Mouse (Mus musculus) lung, postnatal 0 days (tissue): ENCODE measurements at regions not wholly inside any gene's neighbourhood (a gene's known extent, or its start where the extent isn't known, plus 50 kb on each side); places are given as distances from the start of the nearest gene placed in this dataset.
A peak's percentile ranks its signal among the peaks of the same experiment; 100 is the strongest.

Experiments used
- ATAC-seq: fragments of 200-750 bp; cut with Nextera tagmentation; 2 replicates; pipeline ENCODE4 v1.8.0; 2017; ENCODE audit warnings: moderate library complexity
- DNase-seq: peaks from one replicate; pipeline ENCODE4 v3.0.0-alpha.2; 2016; ENCODE audit warnings: low spot score
- H3K27ac ChIP-seq: fragments of 300-500 bp; sonication (generic); 2 replicates; pipeline ENCODE4 v1.5.1; 2014; ENCODE audit warnings: antibody characterized with exemption, mild to moderate bottlenecking, low read length, mixed read lengths
- H3K27me3 ChIP-seq: fragments of 300-500 bp; sonication (generic); replicated peaks from 2 replicates; pipeline ENCODE4 v1.6.1; 2014; ENCODE audit warnings: low read length, mixed read lengths; ENCODE audit not compliant: insufficient read depth
- H3K36me3 ChIP-seq: fragments of 300-500 bp; sonication (generic); 2 replicates; pipeline ENCODE4 v1.6.1; 2014; ENCODE audit warnings: low read length, mixed read lengths; ENCODE audit not compliant: insufficient read depth
- H3K4me1 ChIP-seq: fragments of 300-500 bp; sonication (generic); 2 replicates; pipeline ENCODE4 v1.6.1; 2014; ENCODE audit warnings: antibody characterized with exemption, low read depth, low read length, mixed read lengths; ENCODE audit not compliant: insufficient read depth
- H3K4me2 ChIP-seq: fragments of 300-500 bp; sonication (generic); replicated peaks from 2 replicates; pipeline ENCODE4 v1.6.1; 2014; ENCODE audit warnings: low read depth, mild to moderate bottlenecking, low read length, moderate library complexity, mixed read lengths
- H3K4me3 ChIP-seq: fragments of 300-500 bp; sonication (generic); 2 replicates; pipeline ENCODE4 v1.5.1; 2014; ENCODE audit warnings: low read depth, low read length
- H3K9ac ChIP-seq: fragments of 300-500 bp; sonication (generic); replicated peaks from 2 replicates; pipeline ENCODE4 v1.6.1; 2014; ENCODE audit warnings: low read depth, mild to moderate bottlenecking
- H3K9me3 ChIP-seq: fragments of 300-500 bp; sonication (generic); 2 replicates; pipeline ENCODE4 v1.6.1; 2016; ENCODE audit warnings: low read length, mixed read lengths
- CTCF ChIP-seq: IDR thresholded peaks from 2 replicates; pipeline ENCODE4 v1.5.1; 2016; ENCODE audit warnings: antibody characterized with exemption, mild to moderate bottlenecking
- EP300 ChIP-seq: IDR thresholded peaks from 2 replicates; pipeline ENCODE4 v1.6.1; 2016; ENCODE audit warnings: antibody characterized with exemption, mild to moderate bottlenecking, control low read depth
- WGBS: fragments of 180-500 bp; shearing (Covaris S2); extraction: QIAGEN DNeasy Blood & Tissue Kit; methylation state at CpG from one replicate; pipeline ENCODE4 v1.1.7; 2014; 5-methylcytosine and 5-hydroxymethylcytosine counted together

GRCm38 (mm10) chr1:9434952-9435664 lies 1978.8 kb upstream of the A830018L16Rik start:
- Histone ChIP-seq H3K4me2 (no peak overlapping the region), H3K9me3 (no peaks in the 10 kb centered on the region), H3K27me3 (no peaks in the 10 kb centered on the region), H3K4me3 (no peak overlapping the region), H3K27ac (no peak overlapping the region), H3K36me3 (no peaks in the 10 kb centered on the region), H3K4me1 (no peaks in the 10 kb centered on the region), H3K9ac (no peak overlapping the region)
- ATAC-seq (peak; percentile 67), DNase-seq (peak; percentile 53)
- WGBS = 50% methylated on average over 3 of the region's 3 CpGs
- TF ChIP-seq CTCF (no peak), EP300 (peak; percentile 40; the same call in 1 of the 2 replicates)

DNA sequence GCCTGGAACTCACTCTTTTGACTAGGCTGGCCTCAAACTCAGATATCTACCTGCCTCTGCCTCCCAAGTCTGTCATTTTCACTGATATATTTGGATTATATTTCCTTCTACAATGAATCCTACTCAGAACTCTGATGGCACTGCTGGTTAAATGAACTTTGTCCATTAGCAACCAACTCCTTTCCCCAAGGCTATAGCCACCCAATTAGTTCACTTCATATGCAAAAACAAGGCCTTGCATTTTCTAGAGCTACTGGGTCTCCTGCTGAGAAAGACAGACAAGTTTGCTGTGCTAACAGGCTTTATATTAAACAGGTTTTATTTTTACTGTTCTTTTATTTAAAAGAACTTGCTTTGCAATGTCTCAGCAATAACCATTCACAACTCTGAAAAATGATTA lies 1971.0 kb upstream of the A830018L16Rik start:
- Histone ChIP-seq H3K9me3 (no peaks in the 10 kb centered on the region), H3K4me2 (no peak overlapping the region), H3K27ac (no peak overlapping the region), H3K4me1 (no peaks in the 10 kb centered on the region), H3K36me3 (no peaks in the 10 kb centered on the region), H3K9ac (no peak overlapping the region), H3K27me3 (no peaks in the 10 kb centered on the region), H3K4me3 (no peak overlapping the region)
- DNase-seq = no peak
- TF ChIP-seq EP300 (no peak), CTCF (no peak)
- no peak for ATAC-seq

DNA sequence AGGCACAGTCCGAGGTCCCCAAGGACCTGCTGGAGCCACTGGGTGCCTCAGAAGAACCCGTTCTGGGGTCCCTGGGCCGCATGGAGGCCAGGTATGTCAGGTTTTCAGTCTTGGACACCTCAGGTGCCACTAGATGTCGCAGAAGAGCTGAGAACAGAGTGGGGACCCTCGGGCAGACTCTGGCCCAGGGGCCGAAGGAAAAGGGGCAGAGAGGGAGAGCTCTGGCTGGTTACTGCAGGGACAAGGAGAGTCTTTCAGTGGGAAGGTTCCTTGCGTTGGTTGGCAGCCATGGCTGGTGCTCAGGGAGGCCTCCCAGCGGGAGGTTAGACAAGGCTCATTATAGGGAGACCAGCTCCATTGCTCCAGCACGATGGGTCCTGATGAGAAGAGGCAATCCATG lies 1944.4 kb upstream of the A830018L16Rik start:
- Histone ChIP-seq H3K9me3 (no peaks in the 10 kb centered on the region), H3K4me1 (no peaks in the 10 kb centered on the region), H3K36me3 (no peaks in the 10 kb centered on the region), H3K4me2 (no peak overlapping the region), H3K4me3 (no peak overlapping the region), H3K27me3 (no peaks in the 10 kb centered on the region), H3K27ac (no peak overlapping the region), H3K9ac (no peak overlapping the region)
- 37% methylated on average over 9 of the region's 9 CpGs for WGBS
- TF ChIP-seq CTCF = no peak
- no peak for TF ChIP-seq EP300
- no peak for ATAC-seq
- no peak for DNase-seq

GRCm38 (mm10) chr1:9470003-9470402 lies 1943.9 kb upstream of the A830018L16Rik start:
- H3K4me1 ChIP-seq = no peaks in the 10 kb centered on the region
- 58% methylated on average over 6 of the region's 6 CpGs for WGBS
- ATAC-seq (no peak), DNase-seq (no peak)
- H3K27ac ChIP-seq = no peak overlapping the region
- no peak overlapping the region for H3K9ac ChIP-seq
- TF ChIP-seq EP300 (no peak), CTCF (no peak)
- H3K36me3 ChIP-seq = no peaks in the 10 kb centered on the region
- H3K9me3 ChIP-seq = no peaks in the 10 kb centered on the region
- H3K4me3 ChIP-seq = no peak overlapping the region
- no peak overlapping the region for H3K4me2 ChIP-seq
- no peaks in the 10 kb centered on the region for H3K27me3 ChIP-seq
